Mouse (Mus musculus) limb, embryonic 11.5 days (tissue): ENCODE results near the gene Frmd4a. TPM values are rescaled to one million over a fixed set of nuclear protein-coding genes. Genes with fewer than 3 reads are reported as not detected.

Experiments used
- ATAC-seq: fragments of 200-750 bp; cut with Nextera tagmentation; 2 replicates; pipeline ENCODE4 v1.8.0; 2017; ENCODE audit warnings: low read depth; ENCODE audit not compliant: insufficient number of reproducible peaks, low FRiP score, low TSS enrichment
- DNase-seq: peaks from one replicate; pipeline ENCODE4 v3.0.0-alpha.2; 2015; ENCODE audit warnings: low spot score
- H3K27ac ChIP-seq: fragments of 300-500 bp; sonication (generic); replicated peaks from 2 replicates; pipeline ENCODE4 v1.5.1; 2014; ENCODE audit warnings: low read depth, mild to moderate bottlenecking, low read length
- H3K27me3 ChIP-seq: fragments of 300-500 bp; sonication (generic); 2 replicates; pipeline ENCODE4 v1.6.1; 2014; ENCODE audit warnings: mild to moderate bottlenecking, low read length, mixed read lengths; ENCODE audit not compliant: control insufficient read depth, insufficient read depth
- H3K36me3 ChIP-seq: fragments of 300-500 bp; sonication (generic); 2 replicates; pipeline ENCODE4 v1.6.1; 2014; ENCODE audit warnings: mild to moderate bottlenecking, low read length, moderate library complexity, mixed read lengths; ENCODE audit not compliant: control insufficient read depth, insufficient read depth
- H3K4me1 ChIP-seq: fragments of 300-500 bp; sonication (generic); 2 replicates; pipeline ENCODE4 v1.6.1; 2014; ENCODE audit warnings: low read length, mixed read lengths; ENCODE audit not compliant: control insufficient read depth, insufficient read depth
- H3K4me2 ChIP-seq: fragments of 300-500 bp; sonication (generic); 2 replicates; pipeline ENCODE4 v1.6.1; 2014; ENCODE audit warnings: low read depth, mild to moderate bottlenecking, moderate library complexity; ENCODE audit not compliant: severe bottlenecking
- H3K4me3 ChIP-seq: fragments of 300-500 bp; sonication (generic); 2 replicates; pipeline ENCODE4 v1.5.1; 2014; ENCODE audit warnings: low read depth, low read length
- H3K9ac ChIP-seq: fragments of 300-500 bp; sonication (generic); 2 replicates; pipeline ENCODE4 v1.6.1; 2014; ENCODE audit warnings: mild to moderate bottlenecking, low read length
- H3K9me3 ChIP-seq: fragments of 300-500 bp; sonication (generic); 2 replicates; pipeline ENCODE4 v1.6.1; 2016; ENCODE audit warnings: low read length; ENCODE audit not compliant: control insufficient read depth
- WGBS: fragments of 180-500 bp; shearing (Covaris S2); extraction: QIAGEN DNeasy Blood & Tissue Kit; methylation state at CpG from one replicate; pipeline ENCODE4 v1.1.7; 2014; 5-methylcytosine and 5-hydroxymethylcytosine counted together
- polyA plus RNA-seq: library from polyadenylated mRNA; unstranded; fragments of >200 nt; fragmentation: Nextera tagmentation; extraction: Ambion mirVana; gene quantifications from 2 replicates; pipeline ENCODE4 v1.2.1, GENCODE M21; 2014

Frmd4a gene
- polyA plus RNA-seq, 1 experiment from 2014 or later = 65.3 TPM

- no peak overlapping the region for H3K9ac ChIP-seq
- ATAC-seq = no peak
- no peaks in the 10 kb centered on the region for H3K9me3 ChIP-seq
- H3K4me3 ChIP-seq = no peak overlapping the region
- H3K4me1 ChIP-seq = no peaks in the 10 kb centered on the region
- no peaks in the 10 kb centered on the region for H3K36me3 ChIP-seq
- no peak overlapping the region for H3K27ac ChIP-seq
- H3K27me3 ChIP-seq = no peaks in the 10 kb centered on the region
- H3K4me2 ChIP-seq = no peak overlapping the region
- no peak for DNase-seq
Observed at GRCm38 (mm10) chr2:4193206-4193605, 175.7 kb downstream of the Frmd4a start.

GRCm38 (mm10) chr2:4194324-4195014 is 177.0 kb downstream of the Frmd4a start:
- Histone ChIP-seq H3K9ac (no peak overlapping the region), H3K4me3 (no peak overlapping the region), H3K4me1 (no peaks in the 10 kb centered on the region), H3K36me3 (no peaks in the 10 kb centered on the region), H3K27ac (no peak overlapping the region), H3K27me3 (no peaks in the 10 kb centered on the region), H3K9me3 (no peaks in the 10 kb centered on the region), H3K4me2 (no peak overlapping the region)
- ATAC-seq (no peak), DNase-seq (no peak)
- 76% methylated on average over 9 of the region's 9 CpGs for WGBS

DNA sequence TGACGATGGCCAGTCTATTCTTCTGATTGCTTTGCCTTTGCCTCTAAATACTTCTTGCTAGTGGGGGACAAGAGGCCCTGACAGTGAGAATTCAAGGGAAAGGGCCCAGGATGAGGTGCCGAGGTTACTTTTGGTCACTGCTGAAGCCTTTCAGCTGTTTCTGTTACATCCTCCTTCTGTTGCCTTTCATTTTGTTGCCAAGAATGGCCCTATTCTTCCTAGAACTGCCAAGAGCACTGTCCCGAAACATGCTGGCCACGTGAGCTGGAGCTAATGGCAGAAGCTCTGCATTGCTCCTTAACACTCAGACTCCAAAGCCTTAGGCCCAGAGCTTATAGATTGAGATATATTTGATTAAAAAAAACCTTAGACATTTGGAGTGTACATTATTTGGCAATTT is 178.5 kb downstream of the Frmd4a start:
- Histone ChIP-seq H3K9ac (no peak overlapping the region), H3K36me3 (no peaks in the 10 kb centered on the region), H3K9me3 (no peaks in the 10 kb centered on the region), H3K4me3 (no peak overlapping the region), H3K4me1 (no peaks in the 10 kb centered on the region), H3K27me3 (no peaks in the 10 kb centered on the region), H3K4me2 (no peak overlapping the region), H3K27ac (no peak overlapping the region)
- no peak for ATAC-seq
- 87% methylated on average over 4 of the region's 4 CpGs for WGBS
- no peak for DNase-seq

DNA sequence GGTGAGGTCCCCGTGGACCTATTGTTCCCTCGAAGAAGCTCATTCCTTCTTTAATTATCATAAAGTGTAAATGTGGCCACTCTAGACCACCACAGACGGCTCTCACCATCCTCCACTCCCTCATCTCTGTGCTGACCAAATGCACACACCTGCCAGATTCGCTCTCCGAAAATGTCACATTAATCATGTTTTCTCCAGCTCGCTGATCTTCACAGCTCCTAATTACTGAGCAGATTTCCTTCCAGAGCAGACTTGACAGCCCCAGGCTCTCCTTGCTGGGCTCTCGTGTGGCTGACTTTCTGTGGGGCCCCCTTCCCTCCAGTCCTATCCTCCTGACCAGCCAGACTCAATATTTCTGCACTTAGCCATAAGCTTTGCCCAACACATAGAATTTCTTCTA is 191.7 kb downstream of the Frmd4a start:
- Histone ChIP-seq H3K36me3 (no peaks in the 10 kb centered on the region), H3K27me3 (no peaks in the 10 kb centered on the region), H3K4me2 (no peak overlapping the region), H3K4me1 (no peaks in the 10 kb centered on the region), H3K27ac (no peak overlapping the region), H3K4me3 (no peak overlapping the region), H3K9me3 (no peaks in the 10 kb centered on the region), H3K9ac (no peak overlapping the region)
- ATAC-seq = no peak
- DNase-seq = no peak
- WGBS = 64% methylated on average over 7 of the region's 7 CpGs

GRCm38 (mm10) chr2:4222497-4222828 is 204.9 kb downstream of the Frmd4a start:
- H3K4me1 ChIP-seq = peaks cover 6% of the 10 kb centered on the region; the same call in 1 of the 2 replicates
- no peak for DNase-seq
- H3K36me3 ChIP-seq = no peaks in the 10 kb centered on the region
- H3K9me3 ChIP-seq = no peaks in the 10 kb centered on the region
- no peak overlapping the region for H3K9ac ChIP-seq
- no peak overlapping the region for H3K4me3 ChIP-seq
- WGBS = 0% methylated on average over 1 of the region's 1 CpGs
- ATAC-seq = no peak
- no peaks in the 10 kb centered on the region for H3K27me3 ChIP-seq
- H3K27ac ChIP-seq = no peak overlapping the region
- no peak overlapping the region for H3K4me2 ChIP-seq

DNA sequence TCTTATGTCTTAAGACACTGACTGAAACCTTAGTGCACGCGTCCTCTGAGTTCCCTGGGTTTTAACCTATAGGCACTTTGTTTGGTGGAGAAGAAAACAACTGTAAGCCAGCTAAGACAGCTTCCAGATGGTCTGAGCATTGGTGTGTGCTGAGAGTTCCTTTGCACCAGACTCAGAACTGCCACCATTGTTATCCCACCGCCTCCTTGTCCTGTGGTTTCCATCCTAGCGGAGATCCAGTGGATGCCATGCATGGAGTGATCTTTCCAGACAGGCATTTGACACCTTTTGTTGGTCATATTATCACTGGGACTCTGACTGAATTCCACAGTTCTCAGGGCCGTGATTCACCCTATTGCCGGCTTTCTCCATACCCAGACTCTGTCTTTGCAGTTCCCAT is 205.8 kb downstream of the Frmd4a start:
- no peak for ATAC-seq
- 93% methylated on average over 6 of the region's 6 CpGs for WGBS
- no peak for DNase-seq
- no peak overlapping the region for H3K4me3 ChIP-seq
- peaks cover 6% of the 10 kb centered on the region; the same call in 1 of the 2 replicates for H3K4me1 ChIP-seq
- no peak overlapping the region for H3K9ac ChIP-seq
- H3K27me3 ChIP-seq = no peaks in the 10 kb centered on the region
- H3K4me2 ChIP-seq = no peak overlapping the region
- no peaks in the 10 kb centered on the region for H3K9me3 ChIP-seq
- no peak overlapping the region for H3K27ac ChIP-seq
- no peaks in the 10 kb centered on the region for H3K36me3 ChIP-seq

DNA sequence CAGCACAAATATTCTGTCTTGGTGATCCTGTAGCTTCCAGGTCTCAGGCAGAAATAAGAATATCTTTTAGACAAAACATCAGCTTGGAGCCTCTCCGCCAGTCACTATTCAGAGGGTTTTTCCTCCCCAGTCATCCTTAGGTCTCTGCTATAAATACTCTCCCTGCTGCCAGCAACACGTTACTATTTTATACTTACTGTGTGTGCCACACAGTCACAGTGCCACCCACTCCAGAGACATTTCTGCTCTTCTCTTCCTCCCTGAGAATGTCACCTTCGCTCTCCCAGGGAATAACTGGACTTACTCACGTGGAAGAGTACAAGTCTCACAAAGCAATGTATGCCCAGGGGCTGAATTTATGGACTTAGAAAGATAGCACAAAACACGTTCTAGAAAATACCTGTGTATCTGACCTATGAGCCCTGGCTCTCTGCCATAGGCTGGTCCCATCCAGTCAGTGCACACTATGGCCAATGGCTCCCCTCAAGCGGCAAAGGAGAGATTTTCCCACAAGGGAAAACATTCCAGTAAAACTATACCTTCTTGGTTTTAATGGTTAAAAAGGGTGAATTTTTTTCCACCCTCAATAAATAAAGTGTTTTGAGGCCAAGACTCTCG is 209.5 kb downstream of the Frmd4a start:
- Histone ChIP-seq H3K9me3 (no peaks in the 10 kb centered on the region), H3K4me1 (no peaks in the 10 kb centered on the region), H3K4me3 (no peak overlapping the region), H3K27ac (no peak overlapping the region), H3K36me3 (no peaks in the 10 kb centered on the region), H3K9ac (no peak overlapping the region), H3K27me3 (no peaks in the 10 kb centered on the region), H3K4me2 (no peak overlapping the region)
- no peak for ATAC-seq
- no peak for DNase-seq
- WGBS = 87% methylated on average over 7 of the region's 7 CpGs

- 87% methylated on average over 4 of the region's 4 CpGs for WGBS
Observed at GRCm38 (mm10) chr2:4227563-4227962, 210.0 kb downstream of the Frmd4a start.

DNA sequence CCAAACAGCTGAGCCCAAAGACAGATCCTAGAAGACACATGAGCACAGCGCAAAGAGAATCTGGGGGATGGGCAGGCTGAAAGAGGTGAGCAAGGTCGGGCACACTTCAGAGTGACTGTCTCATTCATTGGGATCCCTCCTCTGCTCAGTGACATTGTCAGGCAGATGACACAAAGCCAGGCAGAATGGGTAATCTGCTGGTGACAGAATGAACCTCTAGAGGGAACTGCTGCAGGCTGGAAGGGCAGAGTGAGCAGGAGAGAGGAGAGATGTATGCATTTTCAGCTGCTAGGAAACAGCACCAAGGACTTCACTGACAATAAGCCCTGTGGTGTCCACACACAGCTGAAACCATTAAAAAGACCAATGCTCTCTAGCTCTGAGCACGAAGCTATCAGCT is 211.0 kb downstream of the Frmd4a start:
- no peaks in the 10 kb centered on the region for H3K27me3 ChIP-seq
- WGBS = 46% methylated on average over 3 of the region's 3 CpGs
- no peaks in the 10 kb centered on the region for H3K4me1 ChIP-seq
- no peaks in the 10 kb centered on the region for H3K36me3 ChIP-seq
- no peak overlapping the region for H3K9ac ChIP-seq
- H3K4me2 ChIP-seq = no peak overlapping the region
- ATAC-seq = no peak
- H3K4me3 ChIP-seq = no peak overlapping the region
- DNase-seq = no peak
- H3K9me3 ChIP-seq = no peaks in the 10 kb centered on the region
- H3K27ac ChIP-seq = no peak overlapping the region

More at GRCm38 (mm10) chr2:4227563-4227962, 210.0 kb downstream of the Frmd4a start:
- no peak for ATAC-seq
- H3K27ac ChIP-seq = no peak overlapping the region
- no peaks in the 10 kb centered on the region for H3K27me3 ChIP-seq
- no peaks in the 10 kb centered on the region for H3K36me3 ChIP-seq
- no peak overlapping the region for H3K4me2 ChIP-seq
- DNase-seq = no peak
- no peaks in the 10 kb centered on the region for H3K4me1 ChIP-seq
- H3K9me3 ChIP-seq = no peaks in the 10 kb centered on the region
- H3K9ac ChIP-seq = no peak overlapping the region
- no peak overlapping the region for H3K4me3 ChIP-seq
